Mouse (Mus musculus): Measurements from ENCODE around the gene Scamp3. TPM values are rescaled to one million over a fixed set of nuclear protein-coding genes. Genes with fewer than 3 reads are reported as not detected.

Scamp3 gene
- polyA plus RNA-seq, 1 experiment from 2014 or later, result 141 TPM

- Histone ChIP-seq H3K36me3 (ENCODE audit: control insufficient read depth, insufficient read depth, low read length) (peaks cover 27% of the 10 kb centered on the region), H3K9me3 (ENCODE audit: control insufficient read depth, low read length) (no peaks in the 10 kb centered on the region)
- WGBS, result 91% methylated on average over 10 of the region's 10 CpGs
These were observed 1.7 kb upstream of the Scamp3 start for GRCm38 (mm10) chr3:89175544-89175943.

GRCm38 (mm10) chr3:89176421-89176820 lies 852 bp upstream of the Scamp3 start:
- H3K9me3 ChIP-seq (ENCODE audit: control insufficient read depth, low read length), result no peaks in the 10 kb centered on the region
- 80% methylated on average over 7 of the region's 7 CpGs for WGBS
- no peak overlapping the region for H3K4me3 ChIP-seq (ENCODE audit: low read length)
- 0 out of 2 replicates have a peak, but pooled peaks have one; percentile 1 for ATAC-seq
- no peaks in the 10 kb centered on the region for H3K27me3 ChIP-seq (replicated peaks; ENCODE audit: control insufficient read depth, insufficient read depth, low read length)
- no peak overlapping the region for H3K4me2 ChIP-seq (ENCODE audit: low read depth, low read length)
- peaks cover 26% of the 10 kb centered on the region for H3K36me3 ChIP-seq (ENCODE audit: control insufficient read depth, insufficient read depth, low read length)
- H3K27ac ChIP-seq (ENCODE audit: low read length), result no peak overlapping the region
- no peak overlapping the region for H3K9ac ChIP-seq (ENCODE audit: low read depth, low read length)
- peaks cover 9% of the 10 kb centered on the region for H3K4me1 ChIP-seq (ENCODE audit: control insufficient read depth, insufficient read depth, low read length)

More at GRCm38 (mm10) chr3:89175544-89175943, 1.7 kb upstream of the Scamp3 start:
- no peak overlapping the region for H3K4me2 ChIP-seq (ENCODE audit: low read depth, low read length)
- H3K4me1 ChIP-seq (ENCODE audit: control insufficient read depth, insufficient read depth, low read length), result peaks cover 9% of the 10 kb centered on the region
- no peak overlapping the region for H3K4me3 ChIP-seq (ENCODE audit: low read length)
- H3K27ac ChIP-seq (ENCODE audit: low read length), result no peak overlapping the region
- H3K9ac ChIP-seq (ENCODE audit: low read depth, low read length), result no peak overlapping the region
- no peaks in the 10 kb centered on the region for H3K27me3 ChIP-seq (replicated peaks; ENCODE audit: control insufficient read depth, insufficient read depth, low read length)
- ATAC-seq, result no peak

- H3K27ac ChIP-seq (ENCODE audit: low read length), result peak overlapping the region; percentile 80
- H3K4me3 ChIP-seq (ENCODE audit: low read length), result peak overlapping the region; percentile 70
- H3K9me3 ChIP-seq (ENCODE audit: control insufficient read depth, low read length), result no peaks in the 10 kb centered on the region
- 5% methylated on average over 6 of the region's 6 CpGs for WGBS
- H3K27me3 ChIP-seq (replicated peaks; ENCODE audit: control insufficient read depth, insufficient read depth, low read length), result no peaks in the 10 kb centered on the region
- peak overlapping the region; percentile 80 for H3K9ac ChIP-seq (ENCODE audit: low read depth, low read length)
- H3K4me2 ChIP-seq (ENCODE audit: low read depth, low read length), result peak overlapping the region; percentile 69
- ATAC-seq, result no peak
- H3K36me3 ChIP-seq (ENCODE audit: control insufficient read depth, insufficient read depth, low read length), result peaks cover 25% of the 10 kb centered on the region
- H3K4me1 ChIP-seq (ENCODE audit: control insufficient read depth, insufficient read depth, low read length), result peaks cover 16% of the 10 kb centered on the region
These were observed 773 bp downstream of the Scamp3 start for GRCm38 (mm10) chr3:89178107-89178385.

- WGBS, result 83% methylated on average over 11 of the region's 11 CpGs
- Histone ChIP-seq H3K9me3 (ENCODE audit: control insufficient read depth, low read length) (no peaks in the 10 kb centered on the region), H3K27me3 (replicated peaks; ENCODE audit: control insufficient read depth, insufficient read depth, low read length) (no peaks in the 10 kb centered on the region), H3K4me2 (ENCODE audit: low read depth, low read length) (peak overlapping the region; percentile 69), H3K36me3 (ENCODE audit: control insufficient read depth, insufficient read depth, low read length) (peaks cover 18% of the 10 kb centered on the region), H3K9ac (ENCODE audit: low read depth, low read length) (peak overlapping the region; percentile 23; the same call in 1 of the 2 replicates), H3K4me3 (ENCODE audit: low read length) (no peak overlapping the region), H3K4me1 (ENCODE audit: control insufficient read depth, insufficient read depth, low read length) (peaks cover 24% of the 10 kb centered on the region), H3K27ac (ENCODE audit: low read length) (no peak overlapping the region)
- no peak for ATAC-seq
These were observed 1.8 kb downstream of the Scamp3 start for GRCm38 (mm10) chr3:89179056-89179455.

GRCm38 (mm10) chr3:89181749-89182500 lies 4.7 kb downstream of the Scamp3 start:
- Histone ChIP-seq H3K36me3 (ENCODE audit: control insufficient read depth, insufficient read depth, low read length) (peaks cover 6% of the 10 kb centered on the region; the same call in 1 of the 2 replicates), H3K27ac (ENCODE audit: low read length) (no peak overlapping the region), H3K4me2 (ENCODE audit: low read depth, low read length) (no peak overlapping the region), H3K4me1 (ENCODE audit: control insufficient read depth, insufficient read depth, low read length) (peaks cover 37% of the 10 kb centered on the region), H3K4me3 (ENCODE audit: low read length) (no peak overlapping the region), H3K9ac (ENCODE audit: low read depth, low read length) (no peak overlapping the region), H3K27me3 (replicated peaks; ENCODE audit: control insufficient read depth, insufficient read depth, low read length) (no peaks in the 10 kb centered on the region), H3K9me3 (ENCODE audit: control insufficient read depth, low read length) (no peaks in the 10 kb centered on the region)
- no peak for ATAC-seq
- 90% methylated on average over 27 of the region's 27 CpGs for WGBS

GRCm38 (mm10) chr3:89182531-89183057 lies 5.3 kb downstream of the Scamp3 start:
- Histone ChIP-seq H3K4me1 (ENCODE audit: control insufficient read depth, insufficient read depth, low read length) (peaks cover 37% of the 10 kb centered on the region), H3K9ac (ENCODE audit: low read depth, low read length) (peak overlapping the region; percentile 85; the same call in 1 of the 2 replicates), H3K4me3 (ENCODE audit: low read length) (peak overlapping the region; percentile 75), H3K27me3 (replicated peaks; ENCODE audit: control insufficient read depth, insufficient read depth, low read length) (no peaks in the 10 kb centered on the region), H3K27ac (ENCODE audit: low read length) (peak overlapping the region; percentile 28; the same call in 1 of the 2 replicates), H3K9me3 (ENCODE audit: control insufficient read depth, low read length) (no peaks in the 10 kb centered on the region), H3K36me3 (ENCODE audit: control insufficient read depth, insufficient read depth, low read length) (peaks cover 6% of the 10 kb centered on the region; the same call in 1 of the 2 replicates), H3K4me2 (ENCODE audit: low read depth, low read length) (peak overlapping the region; percentile 94)
- 43% methylated on average over 7 of the region's 7 CpGs for WGBS
- ATAC-seq, result no peak

GRCm38 (mm10) chr3:89183058-89183958 lies 6.0 kb downstream of the Scamp3 start, which contains the start of gene Fam189b:
Gene Fam189b, plus strand, starts transcription at chr3:89183143.
- peak; percentile 95 for ATAC-seq
- 9% methylated on average over 39 of the region's 39 CpGs for WGBS
- Histone ChIP-seq H3K4me3 (ENCODE audit: low read length) (peak within 1 kb of the TSS; percentile 75), H3K27ac (ENCODE audit: low read length) (peak within 1 kb of the TSS; percentile 72), H3K27me3 (replicated peaks; ENCODE audit: control insufficient read depth, insufficient read depth, low read length) (no peaks in the 10 kb centered on the region), H3K9ac (ENCODE audit: low read depth, low read length) (peak within 1 kb of the TSS; percentile 85), H3K4me2 (ENCODE audit: low read depth, low read length) (peak within 1 kb of the TSS; percentile 94), H3K36me3 (ENCODE audit: control insufficient read depth, insufficient read depth, low read length) (peaks cover 9% of the 10 kb centered on the region; the same call in 1 of the 2 replicates), H3K9me3 (ENCODE audit: control insufficient read depth, low read length) (no peaks in the 10 kb centered on the region), H3K4me1 (ENCODE audit: control insufficient read depth, insufficient read depth, low read length) (peaks cover 36% of the 10 kb centered on the region)

- peak overlapping the region; percentile 85 for H3K9ac ChIP-seq (ENCODE audit: low read depth, low read length)
- H3K4me3 ChIP-seq (ENCODE audit: low read length), result peak overlapping the region; percentile 75
- H3K27me3 ChIP-seq (replicated peaks; ENCODE audit: control insufficient read depth, insufficient read depth, low read length), result no peaks in the 10 kb centered on the region
- no peak for ATAC-seq
- peak overlapping the region; percentile 94 for H3K4me2 ChIP-seq (ENCODE audit: low read depth, low read length)
- H3K4me1 ChIP-seq (ENCODE audit: control insufficient read depth, insufficient read depth, low read length), result peaks cover 29% of the 10 kb centered on the region
- H3K36me3 ChIP-seq (ENCODE audit: control insufficient read depth, insufficient read depth, low read length), result peaks cover 9% of the 10 kb centered on the region; the same call in 1 of the 2 replicates
- WGBS, result 81% methylated on average over 6 of the region's 6 CpGs
- H3K9me3 ChIP-seq (ENCODE audit: control insufficient read depth, low read length), result no peaks in the 10 kb centered on the region
- no peak overlapping the region for H3K27ac ChIP-seq (ENCODE audit: low read length)
These were observed 6.7 kb downstream of the Scamp3 start for GRCm38 (mm10) chr3:89183959-89184315.

GRCm38 (mm10) chr3:89187197-89187596 lies 9.9 kb downstream of the Scamp3 start:
- WGBS, result 64% methylated on average over 23 of the region's 23 CpGs
- no peak overlapping the region for H3K9ac ChIP-seq (ENCODE audit: low read depth, low read length)
- H3K9me3 ChIP-seq (ENCODE audit: control insufficient read depth, low read length), result no peaks in the 10 kb centered on the region
- no peak overlapping the region for H3K4me3 ChIP-seq (ENCODE audit: low read length)
- ATAC-seq, result no peak
- peaks cover 28% of the 10 kb centered on the region for H3K4me1 ChIP-seq (ENCODE audit: control insufficient read depth, insufficient read depth, low read length)
- H3K36me3 ChIP-seq (ENCODE audit: control insufficient read depth, insufficient read depth, low read length), result 0 out of 2 replicates have a peak, but pooled peaks cover 3% of the 10 kb centered on the region
- no peaks in the 10 kb centered on the region for H3K27me3 ChIP-seq (replicated peaks; ENCODE audit: control insufficient read depth, insufficient read depth, low read length)
- H3K27ac ChIP-seq (ENCODE audit: low read length), result no peak overlapping the region
- no peak overlapping the region for H3K4me2 ChIP-seq (ENCODE audit: low read depth, low read length)

Measured in intestine, embryonic 16.5 days (tissue).